Mouse (Mus musculus) small intestine, adult 2 months (tissue): ENCODE data around the gene Asic2.

ENCODE experiments used
- CTCF ChIP-seq: fragments of 200-500 bp; IDR thresholded peaks from 2 replicates; pipeline ENCODE4 v1.5.1; 2012; ENCODE audit warnings: low read depth, mild to moderate bottlenecking, control low read depth, inconsistent platforms, low read length, moderate library complexity, mixed read lengths; ENCODE audit not compliant: insufficient replicate concordance, insufficient read length; ENCODE audit errors: extremely low read depth
- POLR2A ChIP-seq: fragments of 200-500 bp; IDR thresholded peaks from 2 replicates; pipeline ENCODE4 v1.6.1; 2012; ENCODE audit warnings: low read depth, mild to moderate bottlenecking, control low read depth, inconsistent platforms, low read length, moderate library complexity

GRCm38 (mm10) chr11:81370426-81370810, 597.8 kb downstream of the Asic2 start:
- no peak for TF ChIP-seq CTCF
- TF ChIP-seq POLR2A = no peak
